Mouse (Mus musculus): ENCODE results near the gene Btbd9. TPM values are rescaled to one million over a fixed set of nuclear protein-coding genes. Genes with fewer than 3 reads are reported as not detected.

Gene Btbd9
- polyA plus RNA-seq, 1 experiment from 2014 or later, result 121 TPM

DNA sequence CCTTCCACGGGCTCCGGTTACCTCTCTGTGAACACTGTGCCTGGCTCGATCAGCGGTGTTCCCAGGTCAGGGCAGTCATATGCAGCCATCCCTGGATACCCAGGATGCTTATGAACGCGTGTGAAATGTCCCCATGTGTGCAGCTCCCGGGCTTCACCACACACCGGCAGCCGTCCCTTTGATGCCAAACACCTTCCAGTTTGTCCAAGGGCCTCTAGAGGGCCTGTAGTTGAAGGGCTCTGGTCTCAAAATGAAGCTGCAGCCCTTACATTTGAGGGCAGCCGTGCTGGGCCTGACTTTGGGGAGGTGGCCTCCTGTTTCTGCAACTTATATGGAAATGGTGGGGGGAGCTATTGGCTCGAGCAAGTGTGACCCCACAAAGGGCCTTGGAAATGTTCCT is 353.9 kb downstream of the Btbd9 start:
- Histone ChIP-seq H3K4me1 (peaks cover 45% of the 10 kb centered on the region), H3K9me3 (replicated peaks) (no peaks in the 10 kb centered on the region), H3K27ac (replicated peaks) (no peak overlapping the region), H3K4me3 (replicated peaks) (no peak overlapping the region), H3K36me3 (no peaks in the 10 kb centered on the region), H3K27me3 (replicated peaks) (no peaks in the 10 kb centered on the region), H3K4me2 (no peak overlapping the region), H3K9ac (replicated peaks) (no peak overlapping the region)
- WGBS, result 67% methylated on average over 11 of the region's 11 CpGs
- ATAC-seq (ENCODE audit: low FRiP score), result no peak

DNA sequence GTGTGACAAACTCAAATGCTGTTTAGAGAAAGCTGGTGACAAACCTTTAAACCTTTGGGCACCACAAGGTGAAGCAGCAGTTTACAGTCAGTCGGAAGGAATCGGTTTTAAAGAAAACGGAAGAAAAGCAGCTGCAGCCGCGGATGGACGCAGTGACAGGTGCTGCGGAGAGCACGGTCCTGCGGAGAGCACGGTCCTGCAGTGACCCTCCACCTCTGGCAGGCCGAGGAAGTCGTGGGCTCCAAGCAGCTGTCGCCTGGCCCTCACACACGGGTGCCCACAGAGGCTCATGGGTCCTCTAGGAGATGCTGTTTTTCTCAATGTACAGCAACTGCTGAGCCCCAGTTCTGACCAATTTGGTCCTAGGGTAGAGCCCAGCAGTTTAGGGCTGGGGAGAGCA is 354.6 kb downstream of the Btbd9 start:
- Histone ChIP-seq H3K9me3 (replicated peaks) (no peaks in the 10 kb centered on the region), H3K9ac (replicated peaks) (no peak overlapping the region), H3K27ac (replicated peaks) (no peak overlapping the region), H3K36me3 (no peaks in the 10 kb centered on the region), H3K4me3 (replicated peaks) (no peak overlapping the region), H3K27me3 (replicated peaks) (no peaks in the 10 kb centered on the region), H3K4me1 (peaks cover 49% of the 10 kb centered on the region), H3K4me2 (no peak overlapping the region)
- whole genome bisulfite sequencing, result 81% methylated on average over 14 of the region's 14 CpGs
- ATAC-seq (ENCODE audit: low FRiP score), result no peak

DNA sequence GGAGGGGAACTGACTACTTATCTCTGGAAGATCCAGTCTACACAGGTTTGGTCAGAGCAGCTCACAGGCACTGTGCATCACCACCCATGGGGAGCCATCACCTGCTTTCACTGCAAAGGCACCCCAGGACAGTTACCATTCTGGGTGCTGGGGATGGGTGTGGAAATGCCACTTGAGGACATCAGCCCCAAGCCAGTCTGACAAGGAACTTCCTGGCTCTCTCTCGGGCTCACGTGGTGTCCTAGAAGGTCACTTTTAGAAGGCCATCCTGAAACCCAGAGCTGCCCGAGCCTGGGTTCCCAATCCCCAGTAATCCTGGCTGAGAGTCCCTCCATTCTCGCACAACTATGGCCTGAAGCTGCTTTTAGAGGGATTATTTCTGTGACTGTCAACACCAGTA is 360.5 kb downstream of the Btbd9 start:
- Histone ChIP-seq H3K4me1 (peaks cover 21% of the 10 kb centered on the region), H3K27ac (replicated peaks) (no peak overlapping the region), H3K9me3 (replicated peaks) (no peaks in the 10 kb centered on the region), H3K27me3 (replicated peaks) (no peaks in the 10 kb centered on the region), H3K9ac (replicated peaks) (no peak overlapping the region), H3K36me3 (0 out of 2 replicates have a peak, but pooled peaks cover 2% of the 10 kb centered on the region), H3K4me2 (no peak overlapping the region), H3K4me3 (replicated peaks) (no peak overlapping the region)
- WGBS, result 82% methylated on average over 4 of the region's 4 CpGs
- ATAC-seq (ENCODE audit: low FRiP score), result no peak

DNA sequence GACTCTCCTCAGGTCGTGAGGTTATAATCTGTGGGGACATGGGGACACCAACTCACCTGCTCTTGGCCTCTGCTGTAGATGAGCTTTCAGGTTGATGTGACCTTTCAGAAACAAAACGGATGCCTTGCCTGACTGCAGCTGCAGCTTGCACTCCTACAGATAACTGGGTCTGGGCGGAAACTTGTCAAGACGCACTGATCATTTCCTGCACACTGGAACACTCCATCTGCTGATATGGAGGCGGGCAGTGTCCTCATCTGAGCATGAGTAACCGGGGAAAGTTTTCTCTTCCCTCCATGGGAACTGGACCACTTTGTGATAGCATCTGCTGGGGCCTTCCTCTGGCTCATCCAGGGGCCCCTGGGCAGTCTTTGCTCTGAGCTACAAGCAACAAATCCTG is 361.9 kb downstream of the Btbd9 start:
- no peak for ATAC-seq (ENCODE audit: low FRiP score)
- Histone ChIP-seq H3K36me3 (peaks cover 6% of the 10 kb centered on the region; the same call in 1 of the 2 replicates), H3K4me1 (peaks cover 21% of the 10 kb centered on the region), H3K4me3 (replicated peaks) (no peak overlapping the region), H3K9me3 (replicated peaks) (no peaks in the 10 kb centered on the region), H3K4me2 (no peak overlapping the region), H3K9ac (replicated peaks) (no peak overlapping the region), H3K27me3 (replicated peaks) (no peaks in the 10 kb centered on the region), H3K27ac (replicated peaks) (no peak overlapping the region)
- 91% methylated on average over 6 of the region's 6 CpGs for WGBS

DNA sequence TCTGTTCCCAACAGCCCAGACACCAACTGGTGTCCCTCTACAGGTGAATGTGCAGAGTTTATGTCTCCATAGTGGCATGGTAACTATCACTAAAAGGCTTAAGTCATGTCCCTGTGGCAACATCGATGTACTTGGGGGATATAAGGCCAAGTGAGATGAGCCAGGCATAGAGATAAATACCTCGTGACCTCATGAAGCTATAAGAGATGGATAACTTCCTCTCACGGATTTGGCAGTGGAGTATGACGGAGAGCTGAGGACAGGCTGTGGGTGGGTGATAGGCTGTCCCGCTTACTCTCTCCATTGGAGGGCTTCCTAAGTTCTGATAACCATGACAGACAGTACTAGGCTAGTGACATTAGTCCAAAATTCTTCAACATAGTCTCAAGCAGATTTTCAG is 362.9 kb downstream of the Btbd9 start:
- H3K4me2 ChIP-seq, result no peak overlapping the region
- WGBS, result 93% methylated on average over 5 of the region's 5 CpGs
- H3K36me3 ChIP-seq, result peaks cover 14% of the 10 kb centered on the region
- H3K9me3 ChIP-seq (replicated peaks), result no peaks in the 10 kb centered on the region
- ATAC-seq (ENCODE audit: low FRiP score), result no peak
- H3K27me3 ChIP-seq (replicated peaks), result no peaks in the 10 kb centered on the region
- no peak overlapping the region for H3K9ac ChIP-seq (replicated peaks)
- peaks cover 21% of the 10 kb centered on the region for H3K4me1 ChIP-seq
- H3K27ac ChIP-seq (replicated peaks), result 0 out of 2 replicates have a peak overlapping the region, but pooled peaks have one; percentile 33
- no peak overlapping the region for H3K4me3 ChIP-seq (replicated peaks)

DNA sequence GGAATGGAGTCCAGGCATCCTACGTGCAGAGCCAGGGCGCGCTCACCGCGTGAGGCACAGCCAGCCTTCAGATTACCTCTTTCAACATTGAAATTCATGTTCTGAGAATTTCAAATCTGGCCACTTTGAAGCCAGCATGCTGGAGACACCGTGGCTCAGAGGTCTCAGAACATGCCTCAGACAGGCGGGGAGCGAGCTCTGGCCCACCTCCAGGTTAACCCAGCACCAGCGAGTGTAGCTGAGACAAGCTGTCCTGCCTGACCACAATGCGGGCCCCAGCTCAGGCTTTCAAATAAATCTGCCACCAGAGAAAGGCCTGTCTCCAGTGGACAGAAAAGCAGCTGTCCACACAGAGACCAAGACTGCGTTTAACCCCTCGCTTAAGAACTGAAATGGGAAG is 363.6 kb downstream of the Btbd9 start:
- Histone ChIP-seq H3K4me3 (replicated peaks) (no peak overlapping the region), H3K9me3 (replicated peaks) (no peaks in the 10 kb centered on the region), H3K36me3 (peaks cover 20% of the 10 kb centered on the region), H3K9ac (replicated peaks) (no peak overlapping the region), H3K4me2 (no peak overlapping the region), H3K27me3 (replicated peaks) (no peaks in the 10 kb centered on the region), H3K27ac (replicated peaks) (peak overlapping the region; percentile 48), H3K4me1 (peaks cover 21% of the 10 kb centered on the region)
- WGBS, result 62% methylated on average over 12 of the region's 12 CpGs
- ATAC-seq (ENCODE audit: low FRiP score), result no peak

DNA sequence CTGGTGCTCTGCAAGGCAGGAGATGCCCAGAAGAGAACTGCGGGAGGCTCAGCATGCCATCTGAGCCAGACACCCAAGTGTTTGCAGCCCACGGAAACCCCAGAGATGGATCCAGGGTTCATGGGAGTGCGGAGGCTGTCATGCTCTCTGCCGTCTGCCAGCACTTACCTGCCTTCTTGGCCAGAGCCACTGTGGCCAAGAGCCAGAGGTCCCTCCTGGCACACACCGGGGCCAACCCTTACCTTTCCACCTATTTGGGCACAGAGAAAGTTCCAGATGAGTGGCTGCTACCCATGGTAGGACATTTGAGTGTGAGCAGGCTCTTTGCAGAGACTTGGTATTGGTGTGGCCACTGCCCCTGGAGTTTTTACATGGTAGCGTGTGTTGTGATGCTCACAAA is 365.4 kb downstream of the Btbd9 start:
- Histone ChIP-seq H3K36me3 (peaks cover 20% of the 10 kb centered on the region), H3K27me3 (replicated peaks) (no peaks in the 10 kb centered on the region), H3K9me3 (replicated peaks) (no peaks in the 10 kb centered on the region), H3K9ac (replicated peaks) (no peak overlapping the region), H3K4me3 (replicated peaks) (no peak overlapping the region), H3K4me2 (no peak overlapping the region), H3K27ac (replicated peaks) (no peak overlapping the region), H3K4me1 (peaks cover 18% of the 10 kb centered on the region)
- WGBS, result 94% methylated on average over 6 of the region's 6 CpGs
- no peak for ATAC-seq (ENCODE audit: low FRiP score)

DNA sequence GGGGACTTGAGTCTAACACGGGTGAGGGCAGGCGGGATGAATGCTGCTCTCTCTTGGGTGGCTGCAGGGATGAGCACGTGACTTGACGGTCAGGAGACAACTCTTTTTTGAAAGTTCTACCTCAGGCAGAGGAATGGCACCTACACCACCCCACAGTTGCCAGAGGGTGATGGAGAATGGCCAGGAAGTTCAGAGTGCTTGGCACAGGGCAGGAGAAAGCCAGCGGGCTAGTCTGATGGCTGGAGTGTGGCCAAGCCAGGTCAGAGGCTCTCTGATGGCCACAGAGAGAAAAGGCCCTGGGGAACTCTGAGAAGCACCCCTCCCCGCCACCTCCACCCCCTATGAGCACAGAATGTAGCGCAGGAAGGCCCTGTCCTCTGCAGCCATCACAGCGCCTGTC is 366.0 kb downstream of the Btbd9 start:
- H3K27ac ChIP-seq (replicated peaks), result no peak overlapping the region
- 93% methylated on average over 8 of the region's 8 CpGs for WGBS

DNA sequence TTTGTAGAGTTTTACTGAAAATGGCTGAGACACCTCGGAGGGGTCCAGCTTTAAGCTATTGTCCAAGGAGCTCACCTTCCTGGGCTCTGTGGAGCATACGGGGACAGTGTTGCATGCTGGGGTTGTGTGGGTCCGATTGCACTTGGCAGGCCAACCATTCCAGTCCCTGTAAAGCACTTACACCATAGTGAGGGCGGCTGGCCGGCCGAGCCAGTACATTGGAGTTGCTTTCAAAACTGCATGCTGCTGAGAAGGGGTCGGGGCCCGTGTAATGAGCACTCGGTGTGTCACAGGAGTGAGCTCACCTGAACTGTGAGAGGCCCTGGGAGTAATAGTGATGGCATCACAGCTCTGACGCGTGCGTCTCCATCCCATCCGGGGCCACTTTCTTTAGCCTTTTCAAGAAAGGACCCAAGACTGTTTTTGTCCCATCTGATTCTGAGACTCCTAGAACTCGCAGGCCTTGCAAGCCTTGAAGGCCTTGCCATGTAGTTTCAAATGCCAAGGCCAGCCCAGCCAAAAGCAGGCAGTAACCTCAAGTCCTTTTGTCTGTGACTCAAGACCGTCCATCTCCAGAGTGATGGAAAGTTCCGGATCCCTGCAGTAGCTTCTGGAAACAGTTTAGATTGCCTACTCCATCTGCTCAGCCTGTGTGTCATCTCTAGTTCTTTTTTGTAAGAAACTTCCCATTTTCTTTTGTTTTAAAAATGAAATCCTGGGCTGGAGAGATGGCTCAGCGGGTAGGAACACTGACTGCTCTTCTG is 371.0 kb downstream of the Btbd9 start:
- H3K9ac ChIP-seq (replicated peaks), result no peak overlapping the region
- WGBS, result 90% methylated on average over 17 of the region's 17 CpGs

More for the DNA sequence above, 366.0 kb downstream of the Btbd9 start:
- no peaks in the 10 kb centered on the region for H3K27me3 ChIP-seq (replicated peaks)
- peaks cover 20% of the 10 kb centered on the region for H3K36me3 ChIP-seq
- ATAC-seq (ENCODE audit: low FRiP score), result no peak
- H3K4me1 ChIP-seq, result peaks cover 22% of the 10 kb centered on the region
- no peak overlapping the region for H3K4me2 ChIP-seq
- H3K9me3 ChIP-seq (replicated peaks), result no peaks in the 10 kb centered on the region
- no peak overlapping the region for H3K4me3 ChIP-seq (replicated peaks)
- H3K9ac ChIP-seq (replicated peaks), result no peak overlapping the region

DNA sequence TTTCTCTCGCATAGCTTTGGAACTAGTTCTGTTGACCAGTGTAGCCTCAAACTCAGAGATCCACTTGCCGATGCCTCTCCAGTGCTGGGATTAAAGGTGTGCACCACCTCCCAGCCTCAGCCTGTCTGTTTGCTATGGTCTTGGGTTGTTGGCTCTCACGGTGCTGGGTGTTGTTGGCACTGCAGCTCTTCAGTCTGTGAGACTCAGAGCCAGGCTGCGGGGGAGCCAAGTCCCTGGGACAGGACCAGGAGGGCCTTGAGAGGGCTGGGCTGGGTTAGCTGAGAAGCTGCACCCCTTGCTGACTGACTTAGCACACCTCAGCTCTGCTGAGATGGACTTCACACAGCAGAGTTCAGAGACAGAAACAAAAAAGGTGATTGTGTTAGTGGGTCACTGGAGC is 376.0 kb downstream of the Btbd9 start:
- no peaks in the 10 kb centered on the region for H3K27me3 ChIP-seq (replicated peaks)
- WGBS, result 82% methylated on average over 4 of the region's 4 CpGs
- no peaks in the 10 kb centered on the region for H3K9me3 ChIP-seq (replicated peaks)
- H3K4me1 ChIP-seq, result peaks cover 92% of the 10 kb centered on the region
- H3K4me2 ChIP-seq, result no peak overlapping the region
- no peak overlapping the region for H3K4me3 ChIP-seq (replicated peaks)
- no peak overlapping the region for H3K27ac ChIP-seq (replicated peaks)
- H3K9ac ChIP-seq (replicated peaks), result no peak overlapping the region
- no peak for ATAC-seq (ENCODE audit: low FRiP score)
- H3K36me3 ChIP-seq, result no peaks in the 10 kb centered on the region

More for the DNA sequence above, 371.0 kb downstream of the Btbd9 start:
- Histone ChIP-seq H3K9me3 (replicated peaks) (no peaks in the 10 kb centered on the region), H3K27ac (replicated peaks) (no peak overlapping the region), H3K4me1 (peaks cover 60% of the 10 kb centered on the region), H3K4me3 (replicated peaks) (no peak overlapping the region), H3K4me2 (no peak overlapping the region), H3K36me3 (peaks cover 16% of the 10 kb centered on the region), H3K27me3 (replicated peaks) (no peaks in the 10 kb centered on the region)
- ATAC-seq (ENCODE audit: low FRiP score), result no peak

DNA sequence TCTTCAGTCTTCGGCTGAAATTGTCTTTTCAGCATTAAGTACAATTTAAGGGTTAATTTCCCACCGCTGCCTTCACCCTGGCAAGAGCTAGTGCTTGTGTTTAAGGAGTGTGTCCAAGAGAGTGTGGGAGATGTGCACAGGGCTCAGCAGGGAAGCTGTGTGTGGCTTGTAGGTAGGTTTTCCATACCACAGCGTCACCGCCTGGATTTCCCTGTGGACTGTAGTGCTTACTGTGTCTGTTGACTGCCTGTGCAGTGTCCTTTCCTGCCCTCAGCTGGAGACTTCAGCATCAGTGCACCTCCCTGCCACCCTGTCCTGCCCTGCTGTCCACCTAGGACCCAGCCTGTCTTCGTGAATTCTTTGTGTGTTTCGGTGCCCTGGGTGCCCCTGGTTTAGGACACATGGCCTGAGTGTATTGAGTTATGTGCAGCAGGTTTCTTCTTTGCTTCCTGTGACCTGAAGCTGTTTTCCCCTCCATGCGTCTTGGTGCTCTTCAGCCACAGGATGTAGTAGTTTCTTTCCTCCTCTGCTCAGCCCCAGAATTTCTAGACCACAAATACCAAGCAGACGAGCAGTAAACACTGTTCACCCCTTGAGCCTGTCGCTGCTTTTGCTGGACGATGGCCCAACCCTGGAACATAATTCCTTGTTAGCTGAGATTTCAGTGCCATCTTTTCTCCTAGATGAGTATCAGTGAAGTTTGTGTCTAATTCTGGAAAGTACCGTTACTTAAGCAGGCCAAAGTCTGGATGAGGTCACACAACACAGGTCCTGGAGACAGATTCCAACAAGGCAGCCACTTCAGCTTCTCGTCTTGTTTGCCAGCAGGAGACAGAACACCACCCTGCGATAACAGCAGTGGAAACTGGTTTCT is 376.7 kb downstream of the Btbd9 start:
- Histone ChIP-seq H3K27ac (replicated peaks) (no peak overlapping the region), H3K27me3 (replicated peaks) (no peaks in the 10 kb centered on the region), H3K9me3 (replicated peaks) (no peaks in the 10 kb centered on the region), H3K36me3 (no peaks in the 10 kb centered on the region), H3K9ac (replicated peaks) (0 out of 2 replicates have a peak overlapping the region, but pooled peaks have one; percentile 1), H3K4me2 (no peak overlapping the region), H3K4me3 (replicated peaks) (no peak overlapping the region), H3K4me1 (peaks cover 92% of the 10 kb centered on the region)
- 62% methylated on average over 13 of the region's 13 CpGs for WGBS
- no peak for ATAC-seq (ENCODE audit: low FRiP score)

DNA sequence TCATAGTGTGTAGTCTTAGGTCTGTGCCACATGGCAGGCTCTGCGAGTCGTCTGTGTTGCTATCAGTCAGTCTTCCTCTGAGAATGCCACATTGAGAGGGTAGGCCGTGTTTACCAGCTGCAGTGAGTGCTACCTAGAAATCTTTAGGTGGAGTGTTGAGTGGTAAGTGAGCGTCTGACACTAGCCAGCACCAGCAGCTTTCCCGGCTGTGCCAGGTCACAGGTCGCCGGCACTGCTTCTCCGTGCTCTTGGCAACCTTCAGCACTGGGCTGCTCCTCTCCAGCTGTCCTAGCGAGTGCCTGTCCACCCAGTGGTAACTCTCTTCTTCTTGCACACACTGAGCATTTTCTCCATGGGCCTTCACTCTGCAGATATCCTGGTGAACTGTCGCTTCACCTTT is 377.9 kb downstream of the Btbd9 start:
- H3K9ac ChIP-seq (replicated peaks), result no peak overlapping the region
- no peaks in the 10 kb centered on the region for H3K27me3 ChIP-seq (replicated peaks)
- ATAC-seq (ENCODE audit: low FRiP score), result no peak
- H3K36me3 ChIP-seq, result no peaks in the 10 kb centered on the region
- no peak overlapping the region for H3K4me3 ChIP-seq (replicated peaks)
- H3K27ac ChIP-seq (replicated peaks), result no peak overlapping the region
- no peaks in the 10 kb centered on the region for H3K9me3 ChIP-seq (replicated peaks)
- peaks cover 91% of the 10 kb centered on the region for H3K4me1 ChIP-seq
- 77% methylated on average over 10 of the region's 10 CpGs for WGBS
- no peak overlapping the region for H3K4me2 ChIP-seq
